Mouse (Mus musculus) fat pad, adult 2 months (tissue): ENCODE data around the gene Pus7.

ENCODE experiments used
- DNase-seq: peaks from one replicate; pipeline ENCODE4 v3.0.0-alpha.2; 2011; ENCODE audit warnings: low read depth, low spot score; ENCODE audit errors: extremely low read depth

The Pus7 gene

GRCm38 (mm10) chr5:23782931-23783877 lies at the start of gene Pus7:
TSS of gene Pus7 (minus strand) at chr5:23783711.
- DNase-seq: no peak

- DNase-seq: no peak
Observed at GRCm38 (mm10) chr5:23830897-23831752, 47.6 kb upstream of the Pus7 start.

- no peak for DNase-seq
Observed at GRCm38 (mm10) chr5:23826321-23827004, 43.0 kb upstream of the Pus7 start.

GRCm38 (mm10) chr5:23824171-23824733 lies 40.7 kb upstream of the Pus7 start:
- DNase-seq: no peak

GRCm38 (mm10) chr5:23822306-23822705 lies 38.8 kb upstream of the Pus7 start:
- no peak for DNase-seq

- no peak for DNase-seq
Observed at GRCm38 (mm10) chr5:23816681-23817080, 33.2 kb upstream of the Pus7 start.

GRCm38 (mm10) chr5:23814841-23815240 lies 31.3 kb upstream of the Pus7 start:
- no peak for DNase-seq

- no peak for DNase-seq
Observed at GRCm38 (mm10) chr5:23792726-23793125, 9.2 kb upstream of the Pus7 start.

- DNase-seq: no peak
Observed at GRCm38 (mm10) chr5:23789078-23789612, 5.6 kb upstream of the Pus7 start.

- DNase-seq: no peak
Observed at GRCm38 (mm10) chr5:23788390-23788830, 4.9 kb upstream of the Pus7 start.

- DNase-seq: peak; percentile 25
Observed at GRCm38 (mm10) chr5:23787536-23788389, 4.3 kb upstream of the Pus7 start, which contains the start of gene Rint1. TSS of gene Rint1 (plus strand) at chr5:23787711.

- DNase-seq: peak; percentile 21
Observed at GRCm38 (mm10) chr5:23782051-23782810, 1.3 kb downstream of the Pus7 start.

- no peak for DNase-seq
Observed at GRCm38 (mm10) chr5:23781172-23781571, 2.3 kb downstream of the Pus7 start.

- no peak for DNase-seq
Observed at GRCm38 (mm10) chr5:23780516-23780915, 3.0 kb downstream of the Pus7 start.

- no peak for DNase-seq
Observed at GRCm38 (mm10) chr5:23774186-23774585, 9.3 kb downstream of the Pus7 start.

- no peak for DNase-seq
Observed at GRCm38 (mm10) chr5:23771105-23771504, 12.4 kb downstream of the Pus7 start.

- no peak for DNase-seq
Observed at GRCm38 (mm10) chr5:23764557-23764956, 19.0 kb downstream of the Pus7 start.

GRCm38 (mm10) chr5:23762531-23762930 lies 21.0 kb downstream of the Pus7 start:
- DNase-seq: no peak

- no peak for DNase-seq
Observed at GRCm38 (mm10) chr5:23758633-23759032, 24.9 kb downstream of the Pus7 start.
